Mouse (Mus musculus): ENCODE measurements around the gene Ace2. TPM values are rescaled to one million over a fixed set of nuclear protein-coding genes. Genes with fewer than 3 reads are reported as not detected.

The Ace2 gene
- polyA plus RNA-seq (2012; rRNA removed) = not detected in 2 replicates

DNA sequence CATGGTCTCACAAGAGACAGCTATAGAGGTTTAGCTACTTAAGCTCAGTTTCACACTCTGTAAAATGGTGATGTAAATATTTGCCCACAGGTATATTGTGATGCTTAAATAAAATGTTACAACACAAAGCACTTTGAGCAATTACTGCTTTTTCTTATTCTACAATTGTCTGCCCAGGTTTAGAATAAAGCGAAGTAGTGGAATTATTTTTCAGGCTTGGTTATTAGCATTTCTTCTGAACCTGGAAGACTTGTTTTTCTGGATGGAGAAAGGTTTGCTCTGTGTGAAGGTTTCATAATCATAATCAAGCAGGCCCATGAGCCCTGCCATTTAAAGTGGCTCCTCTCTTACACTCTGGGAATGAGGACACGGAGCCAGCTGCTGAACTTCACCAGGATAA lies at the start of gene Ace2:
Gene Ace2 (plus strand): TSS at position 301 of the 400 bp plus-strand sequence.
- DNase-seq (ENCODE audit: low read depth in 1 of 2, low spot score in 2 of 2) = no peak
- no peak within 1 kb of the TSS for H3K4me3 ChIP-seq (ENCODE audit: extremely low read depth, insufficient read depth, insufficient read length)
- H3K36me3 ChIP-seq (ENCODE audit: control insufficient read depth, insufficient read depth, low read length) = no peaks in the 10 kb centered on the region
- 87% methylated on average over 2 of the region's 2 CpGs for WGBS
- H3K4me1 ChIP-seq (ENCODE audit: control insufficient read depth, insufficient read depth, insufficient read length) = no peaks in the 10 kb centered on the region
- TF ChIP-seq CTCF (IDR thresholded peaks at IDR 0.05; ENCODE audit: extremely low read depth, insufficient read depth, insufficient read length, insufficient replicate concordance) (no peak), POLR2A (IDR thresholded peaks at IDR 0.05; ENCODE audit: low read depth, low read length) (no peak)
- H3K27ac ChIP-seq (ENCODE audit: insufficient read depth, low read length) = no peak within 1 kb of the TSS
- no peaks in the 10 kb centered on the region for H3K27me3 ChIP-seq (ENCODE audit: control insufficient read depth, insufficient read depth, low read length)

DNA sequence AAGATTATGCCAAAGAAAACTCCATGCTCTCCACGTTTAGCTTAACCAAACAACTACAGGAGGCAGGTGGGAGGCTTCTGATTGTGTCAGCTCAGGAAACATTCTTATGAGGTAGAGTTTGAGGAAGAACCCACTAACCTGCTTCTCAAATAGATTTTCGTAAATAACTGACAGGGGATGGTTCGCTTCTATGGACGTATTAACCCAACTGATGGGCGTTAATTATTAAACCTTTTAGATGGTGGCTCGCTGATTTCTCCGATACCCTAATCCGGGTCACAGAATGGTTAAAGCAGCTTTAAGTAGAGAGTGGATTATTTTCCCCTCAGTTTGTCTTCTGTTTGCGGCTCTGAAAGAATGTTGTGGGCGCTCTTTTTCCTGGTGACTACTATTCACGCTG lies 49.2 kb upstream of the Ace2 start:
- Histone ChIP-seq H3K27ac (ENCODE audit: insufficient read depth, low read length) (no peak overlapping the region), H3K4me3 (ENCODE audit: extremely low read depth, insufficient read depth, insufficient read length) (no peak overlapping the region), H3K4me1 (ENCODE audit: control insufficient read depth, insufficient read depth, insufficient read length) (no peaks in the 10 kb centered on the region), H3K36me3 (ENCODE audit: control insufficient read depth, insufficient read depth, low read length) (no peaks in the 10 kb centered on the region), H3K27me3 (ENCODE audit: control insufficient read depth, insufficient read depth, low read length) (no peaks in the 10 kb centered on the region)
- TF ChIP-seq POLR2A (IDR thresholded peaks at IDR 0.05; ENCODE audit: low read depth, low read length) (no peak), CTCF (IDR thresholded peaks at IDR 0.05; ENCODE audit: extremely low read depth, insufficient read depth, insufficient read length, insufficient replicate concordance) (no peak)
- 92% methylated on average over 11 of the region's 11 CpGs for WGBS
- DNase-seq (ENCODE audit: low read depth in 1 of 2, low spot score in 2 of 2) = no peak

DNA sequence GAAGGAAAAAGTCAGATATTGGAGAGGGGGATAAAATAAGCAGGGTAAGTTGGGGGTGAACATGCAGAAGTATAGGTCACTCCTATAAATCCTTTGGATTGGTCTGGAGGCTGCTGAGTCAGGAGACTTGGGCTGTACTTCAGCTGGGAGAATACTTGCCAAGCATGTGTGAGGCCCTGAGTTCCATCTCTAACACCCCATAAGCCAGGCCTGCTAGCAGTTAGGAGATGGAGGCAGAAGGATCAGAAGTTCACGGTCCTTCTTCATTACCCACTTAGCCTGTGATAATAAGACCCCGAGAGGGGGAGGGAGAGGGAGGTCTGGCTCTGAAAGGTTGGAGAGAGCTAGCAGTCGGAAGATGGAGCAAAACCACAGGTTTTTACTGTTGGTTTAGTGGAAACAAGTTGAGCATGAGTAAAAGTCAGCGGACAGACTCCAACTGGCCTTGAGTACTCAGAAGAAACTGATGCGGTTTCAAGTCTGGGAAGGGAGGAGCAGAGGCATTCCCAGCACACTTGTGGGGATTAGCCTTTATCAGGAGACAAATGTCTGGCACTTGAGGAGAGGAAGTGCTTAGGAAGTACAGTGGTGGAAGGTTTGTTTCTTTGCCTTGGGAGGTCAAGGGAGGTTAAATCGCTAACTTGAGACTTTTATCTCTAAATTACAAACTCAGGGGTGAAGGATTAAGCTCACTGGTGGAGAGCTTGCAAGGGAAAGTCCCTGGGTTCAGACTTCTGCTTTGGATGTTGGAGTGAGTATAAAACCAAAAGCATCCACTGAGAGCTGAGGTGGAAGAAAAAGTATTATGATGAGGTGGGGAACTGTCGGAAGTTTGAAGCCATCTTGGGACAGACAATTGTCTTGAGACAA lies 46.6 kb upstream of the Ace2 start:
- no peak overlapping the region for H3K4me3 ChIP-seq (ENCODE audit: extremely low read depth, insufficient read depth, insufficient read length)
- TF ChIP-seq POLR2A (IDR thresholded peaks at IDR 0.05; ENCODE audit: low read depth, low read length) (no peak), CTCF (IDR thresholded peaks at IDR 0.05; ENCODE audit: extremely low read depth, insufficient read depth, insufficient read length, insufficient replicate concordance) (no peak)
- WGBS = 64% methylated on average over 7 of the region's 7 CpGs
- no peaks in the 10 kb centered on the region for H3K36me3 ChIP-seq (ENCODE audit: control insufficient read depth, insufficient read depth, low read length)
- H3K27me3 ChIP-seq (ENCODE audit: control insufficient read depth, insufficient read depth, low read length) = no peaks in the 10 kb centered on the region
- no peak for DNase-seq (ENCODE audit: low read depth in 1 of 2, low spot score in 2 of 2)
- H3K4me1 ChIP-seq (ENCODE audit: control insufficient read depth, insufficient read depth, insufficient read length) = no peaks in the 10 kb centered on the region
- no peak overlapping the region for H3K27ac ChIP-seq (ENCODE audit: insufficient read depth, low read length)

DNA sequence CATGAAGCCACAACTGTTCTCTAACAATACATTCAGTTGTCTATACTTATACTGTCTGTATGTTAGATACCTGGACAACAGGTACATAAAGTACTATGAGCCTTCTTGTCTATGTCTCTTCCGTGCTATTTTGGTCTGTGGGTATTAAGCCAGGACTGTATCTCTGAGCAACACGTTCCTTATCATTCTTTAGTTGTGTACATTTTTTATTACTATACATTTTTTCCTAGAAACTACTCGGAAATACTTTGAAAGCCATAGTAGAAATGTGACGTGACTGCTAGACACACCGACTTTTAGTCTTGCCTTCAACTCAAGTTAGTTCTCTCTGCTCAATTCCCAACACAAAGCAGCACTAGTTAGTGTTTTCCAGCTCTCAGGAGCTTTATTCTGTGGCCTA lies 45.7 kb upstream of the Ace2 start:
- Histone ChIP-seq H3K4me1 (ENCODE audit: control insufficient read depth, insufficient read depth, insufficient read length) (no peaks in the 10 kb centered on the region), H3K27me3 (ENCODE audit: control insufficient read depth, insufficient read depth, low read length) (no peaks in the 10 kb centered on the region), H3K36me3 (ENCODE audit: control insufficient read depth, insufficient read depth, low read length) (no peaks in the 10 kb centered on the region), H3K27ac (ENCODE audit: insufficient read depth, low read length) (no peak overlapping the region), H3K4me3 (ENCODE audit: extremely low read depth, insufficient read depth, insufficient read length) (no peak overlapping the region)
- TF ChIP-seq POLR2A (IDR thresholded peaks at IDR 0.05; ENCODE audit: low read depth, low read length) (no peak), CTCF (IDR thresholded peaks at IDR 0.05; ENCODE audit: extremely low read depth, insufficient read depth, insufficient read length, insufficient replicate concordance) (no peak)
- DNase-seq (ENCODE audit: low read depth in 1 of 2, low spot score in 2 of 2) = no peak
- WGBS = 77% methylated on average over 5 of the region's 5 CpGs

DNA sequence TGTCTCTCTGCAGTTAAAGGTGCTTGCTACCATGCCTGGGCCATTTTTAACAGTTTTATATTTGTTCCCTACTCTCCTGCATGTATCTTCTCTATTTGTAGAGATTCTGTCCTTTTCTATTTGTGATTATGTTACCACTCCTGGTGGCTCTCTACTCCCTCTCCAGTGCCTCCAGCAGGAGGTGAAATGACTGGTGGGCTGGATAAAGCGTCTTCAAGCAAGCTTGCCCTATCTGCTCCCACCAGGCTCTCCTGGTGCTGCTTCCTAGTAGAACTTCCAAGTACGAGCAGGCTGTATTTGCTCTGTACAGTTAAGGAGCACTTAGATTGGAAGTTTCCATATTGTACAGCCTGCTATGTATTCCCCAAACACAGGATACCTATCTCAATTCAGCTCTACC lies 43.3 kb upstream of the Ace2 start:
- Histone ChIP-seq H3K27ac (ENCODE audit: insufficient read depth, low read length) (no peak overlapping the region), H3K27me3 (ENCODE audit: control insufficient read depth, insufficient read depth, low read length) (no peaks in the 10 kb centered on the region), H3K36me3 (ENCODE audit: control insufficient read depth, insufficient read depth, low read length) (no peaks in the 10 kb centered on the region), H3K4me1 (ENCODE audit: control insufficient read depth, insufficient read depth, insufficient read length) (no peaks in the 10 kb centered on the region), H3K4me3 (ENCODE audit: extremely low read depth, insufficient read depth, insufficient read length) (no peak overlapping the region)
- TF ChIP-seq POLR2A (IDR thresholded peaks at IDR 0.05; ENCODE audit: low read depth, low read length) (no peak), CTCF (IDR thresholded peaks at IDR 0.05; ENCODE audit: extremely low read depth, insufficient read depth, insufficient read length, insufficient replicate concordance) (no peak)
- no peak for DNase-seq (ENCODE audit: low read depth in 1 of 2, low spot score in 2 of 2)
- 85% methylated on average over 2 of the region's 2 CpGs for WGBS

DNA sequence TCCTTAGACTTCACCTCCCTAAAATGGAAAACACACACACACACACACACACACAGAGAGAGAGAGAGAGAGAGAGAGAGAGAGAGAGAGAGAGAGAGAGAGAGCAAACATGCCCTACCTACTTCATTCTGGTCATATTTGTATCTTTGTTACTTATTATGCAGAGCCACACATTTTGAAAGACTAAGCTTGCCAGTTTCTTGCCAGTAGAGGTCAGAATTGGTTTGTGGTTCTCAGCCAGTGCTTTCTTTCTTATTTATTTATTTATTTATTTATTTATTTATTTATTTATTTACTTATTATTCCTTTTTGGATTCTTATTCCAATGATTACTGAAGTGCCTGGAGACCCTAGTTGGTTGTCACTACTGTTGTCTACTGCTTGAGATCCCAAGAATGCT lies 37.6 kb upstream of the Ace2 start:
- Histone ChIP-seq H3K27ac (ENCODE audit: insufficient read depth, low read length) (no peak overlapping the region), H3K4me3 (ENCODE audit: extremely low read depth, insufficient read depth, insufficient read length) (no peak overlapping the region), H3K36me3 (ENCODE audit: control insufficient read depth, insufficient read depth, low read length) (no peaks in the 10 kb centered on the region), H3K27me3 (ENCODE audit: control insufficient read depth, insufficient read depth, low read length) (no peaks in the 10 kb centered on the region), H3K4me1 (ENCODE audit: control insufficient read depth, insufficient read depth, insufficient read length) (no peaks in the 10 kb centered on the region)
- DNase-seq (ENCODE audit: low read depth in 1 of 2, low spot score in 2 of 2) = no peak
- TF ChIP-seq POLR2A (IDR thresholded peaks at IDR 0.05; ENCODE audit: low read depth, low read length) (no peak), CTCF (IDR thresholded peaks at IDR 0.05; ENCODE audit: extremely low read depth, insufficient read depth, insufficient read length, insufficient replicate concordance) (no peak)

DNA sequence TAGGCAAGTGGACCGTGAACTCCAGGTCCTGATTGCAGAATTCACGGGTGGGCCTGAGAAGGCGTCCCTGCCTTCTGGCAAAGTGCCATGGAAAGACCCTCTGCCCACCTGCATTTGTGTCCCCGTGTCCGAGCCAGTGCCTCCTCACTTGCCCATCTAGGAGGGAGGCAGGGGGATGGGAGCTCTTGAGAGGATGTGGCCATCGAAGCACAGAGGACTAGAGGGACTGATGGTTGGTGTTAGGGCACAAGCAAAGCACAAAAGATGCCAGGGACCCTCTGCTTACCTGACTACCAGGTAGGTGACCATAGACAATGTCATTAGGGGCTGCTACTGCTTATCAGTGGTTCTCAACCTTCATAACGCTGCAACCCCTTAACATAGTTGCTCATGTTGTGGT lies 36.9 kb upstream of the Ace2 start:
- Histone ChIP-seq H3K4me1 (ENCODE audit: control insufficient read depth, insufficient read depth, insufficient read length) (no peaks in the 10 kb centered on the region), H3K27ac (ENCODE audit: insufficient read depth, low read length) (no peak overlapping the region), H3K36me3 (ENCODE audit: control insufficient read depth, insufficient read depth, low read length) (no peaks in the 10 kb centered on the region), H3K4me3 (ENCODE audit: extremely low read depth, insufficient read depth, insufficient read length) (no peak overlapping the region), H3K27me3 (ENCODE audit: control insufficient read depth, insufficient read depth, low read length) (no peaks in the 10 kb centered on the region)
- 80% methylated on average over 7 of the region's 7 CpGs for WGBS
- DNase-seq (ENCODE audit: low read depth in 1 of 2, low spot score in 2 of 2) = no peak
- TF ChIP-seq CTCF (IDR thresholded peaks at IDR 0.05; ENCODE audit: extremely low read depth, insufficient read depth, insufficient read length, insufficient replicate concordance) (no peak), POLR2A (IDR thresholded peaks at IDR 0.05; ENCODE audit: low read depth, low read length) (no peak)

Measured in spleen, adult 2 months (tissue).